Mouse (Mus musculus): ENCODE measurements around the gene Acsbg2. TPM values are rescaled to one million over a fixed set of nuclear protein-coding genes. Genes with fewer than 3 reads are reported as not detected.

The Acsbg2 gene
- polyA plus RNA-seq, 1 experiment from 2014 or later = not detected

DNA sequence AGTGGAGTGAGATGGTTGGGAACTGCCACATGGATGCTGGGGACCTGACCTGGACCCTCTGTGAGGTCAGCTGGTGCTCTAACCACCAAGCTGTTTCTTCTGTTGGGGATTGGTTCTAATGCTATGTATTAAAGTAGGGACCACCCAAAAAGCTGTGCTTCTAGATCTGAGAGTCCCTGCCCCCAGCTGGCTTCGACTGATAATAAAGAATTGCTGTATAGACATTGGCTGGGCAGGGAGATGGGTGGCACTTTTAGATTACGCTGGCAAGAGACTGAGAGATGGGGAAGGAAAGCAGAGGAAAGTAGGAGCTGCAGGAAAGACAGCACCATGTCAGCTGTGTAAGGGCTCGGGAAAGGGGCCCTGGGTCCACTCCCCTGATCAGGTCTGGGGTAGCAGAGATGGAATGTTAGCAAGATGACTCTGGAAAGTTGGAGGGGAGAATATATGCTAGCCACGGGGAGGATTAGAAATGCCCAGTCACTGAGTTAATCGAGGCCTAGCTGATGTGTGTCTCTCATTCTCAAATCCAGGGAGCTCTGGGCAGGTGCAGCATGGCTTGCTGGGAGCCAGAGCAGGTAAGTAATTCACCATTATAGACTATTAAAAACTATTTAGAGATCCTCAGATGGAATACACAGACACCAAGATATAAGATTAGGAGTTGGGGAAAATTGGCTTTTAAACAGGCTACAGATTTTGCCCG lies 80.5 kb downstream of the Acsbg2 start:
- Histone ChIP-seq H3K27me3 (no peaks in the 10 kb centered on the region), H3K4me2 (no peak overlapping the region), H3K36me3 (no peaks in the 10 kb centered on the region), H3K9me3 (replicated peaks) (no peaks in the 10 kb centered on the region), H3K4me1 (replicated peaks) (peaks cover 9% of the 10 kb centered on the region), H3K9ac (no peak overlapping the region), H3K4me3 (no peak overlapping the region), H3K27ac (no peak overlapping the region)
- WGBS = 59% methylated on average over 6 of the region's 6 CpGs
- ATAC-seq (replicated peaks; ENCODE audit: insufficient number of reproducible peaks, insufficient read depth, low FRiP score, low read depth) = no peak

Other genes with a start within 250 kb of the Acsbg2 start
- 46.4 and 57.4 TPM in 2 replicates for gene Lonp1, start 247.6 kb downstream of the Acsbg2 start, polyA plus RNA-seq (2015; fragmentation: Nextera tagmentation; extraction: Ambion mirVana)
- 0.09 and 0.13 TPM in 2 replicates for gene Catsperd, start 246.3 kb downstream of the Acsbg2 start, polyA plus RNA-seq (2015; fragmentation: Nextera tagmentation; extraction: Ambion mirVana)
- gene Ranbp3, start 201.2 kb downstream of the Acsbg2 start, polyA plus RNA-seq (2015; fragmentation: Nextera tagmentation; extraction: Ambion mirVana) = 51.9 and 65.2 TPM in 2 replicates
- gene Ndufa11, start 156.7 kb downstream of the Acsbg2 start, polyA plus RNA-seq (2015; fragmentation: Nextera tagmentation; extraction: Ambion mirVana) = 912 and 1,025 TPM in 2 replicates
- 11.6 and 16.5 TPM in 2 replicates for gene Vmac, start 156.4 kb downstream of the Acsbg2 start, polyA plus RNA-seq (2015; fragmentation: Nextera tagmentation; extraction: Ambion mirVana)
- gene Nrtn, start 116.9 kb downstream of the Acsbg2 start, polyA plus RNA-seq (2015; fragmentation: Nextera tagmentation; extraction: Ambion mirVana) = 19.8 and 25.7 TPM in 2 replicates
- gene Dus3l, start 109.7 kb downstream of the Acsbg2 start, polyA plus RNA-seq (2015; fragmentation: Nextera tagmentation; extraction: Ambion mirVana) = 28.3 and 37.6 TPM in 2 replicates
- 0.92 and 1.1 TPM in 2 replicates for gene Prr22, start 104.2 kb downstream of the Acsbg2 start, polyA plus RNA-seq (2015; fragmentation: Nextera tagmentation; extraction: Ambion mirVana)
- 4.8 and 6.3 TPM in 2 replicates for gene Rfx2, start 43.4 kb downstream of the Acsbg2 start, polyA plus RNA-seq (2015; fragmentation: Nextera tagmentation; extraction: Ambion mirVana)
- gene 1700061G19Rik, start 1.0 kb upstream of the Acsbg2 start, polyA plus RNA-seq (2015; fragmentation: Nextera tagmentation; extraction: Ambion mirVana) = 0.30 and 0.43 TPM in 2 replicates
- gene Mllt1, start 61.0 kb upstream of the Acsbg2 start, polyA plus RNA-seq (2015; fragmentation: Nextera tagmentation; extraction: Ambion mirVana) = 25.8 and 35.3 TPM in 2 replicates
- 0.08 TPM in 1 of 2 replicates, not detected in the other for gene Acer1, start 107.7 kb upstream of the Acsbg2 start, polyA plus RNA-seq (2015; fragmentation: Nextera tagmentation; extraction: Ambion mirVana)
- gene Clpp, start 115.9 kb upstream of the Acsbg2 start, polyA plus RNA-seq (2015; fragmentation: Nextera tagmentation; extraction: Ambion mirVana) = 103 and 114 TPM in 2 replicates
- 52.1 and 52.4 TPM in 2 replicates for gene Alkbh7, start 122.9 kb upstream of the Acsbg2 start, polyA plus RNA-seq (2015; fragmentation: Nextera tagmentation; extraction: Ambion mirVana)
- gene Pspn, start 125.6 kb upstream of the Acsbg2 start, polyA plus RNA-seq (2015; fragmentation: Nextera tagmentation; extraction: Ambion mirVana) = 0.33 TPM in 1 of 2 replicates, not detected in the other
- gene Gtf2f1, start 136.8 kb upstream of the Acsbg2 start, polyA plus RNA-seq (2015; fragmentation: Nextera tagmentation; extraction: Ambion mirVana) = 33.7 and 41.1 TPM in 2 replicates
- 0.23 and 0.48 TPM in 2 replicates for gene Gm17949, start 137.0 kb upstream of the Acsbg2 start, polyA plus RNA-seq (2015; fragmentation: Nextera tagmentation; extraction: Ambion mirVana)
- gene Khsrp, start 157.1 kb upstream of the Acsbg2 start, polyA plus RNA-seq (2015; fragmentation: Nextera tagmentation; extraction: Ambion mirVana) = 23.3 and 29.3 TPM in 2 replicates
- not detected in 2 replicates for gene Slc25a41, start 167.2 kb upstream of the Acsbg2 start, polyA plus RNA-seq (2015; fragmentation: Nextera tagmentation; extraction: Ambion mirVana)
- gene Crb3, start 184.7 kb upstream of the Acsbg2 start, polyA plus RNA-seq (2015; fragmentation: Nextera tagmentation; extraction: Ambion mirVana) = 0.92 and 2.5 TPM in 2 replicates
- gene Slc25a23, start 185.4 kb upstream of the Acsbg2 start, polyA plus RNA-seq (2015; fragmentation: Nextera tagmentation; extraction: Ambion mirVana) = 14.7 and 18.3 TPM in 2 replicates
- gene Dennd1c, start 204.1 kb upstream of the Acsbg2 start, polyA plus RNA-seq (2015; fragmentation: Nextera tagmentation; extraction: Ambion mirVana) = 0.64 and 3.7 TPM in 2 replicates
- gene Tubb4a, start 213.3 kb upstream of the Acsbg2 start, polyA plus RNA-seq (2015; fragmentation: Nextera tagmentation; extraction: Ambion mirVana) = 5.6 and 12.8 TPM in 2 replicates
- 2.6 and 3.0 TPM in 2 replicates for gene Tnfsf9, start 230.9 kb upstream of the Acsbg2 start, polyA plus RNA-seq (2015; fragmentation: Nextera tagmentation; extraction: Ambion mirVana)

Measured in heart, embryonic 15.5 days (tissue).